Mouse (Mus musculus) left cerebral cortex, postnatal 4 days (tissue): Measurements from ENCODE around the gene Tarbp1. TPM values are rescaled to one million over a fixed set of nuclear protein-coding genes. Genes with fewer than 3 reads are reported as not detected.

Experiments
- DNase-seq: peaks from one replicate; pipeline ENCODE4 v3.0.0-alpha.2; 2022
- intact Hi-C: fragments of 180-260 bp; cut with DNase I; formaldehyde crosslinking; loops from one replicate; pipeline ENCODE4 v1.15.1; 2025
- total RNA-seq, 2 experiments: library from RNA; stranded (reverse); gene quantifications; 2 replicates each; pipeline ENCODE4 v1.2.3; 2021

Tarbp1 gene
- total RNA-seq, result 1 to 10 TPM; 4.8 to 4.9 TPM

DNA sequence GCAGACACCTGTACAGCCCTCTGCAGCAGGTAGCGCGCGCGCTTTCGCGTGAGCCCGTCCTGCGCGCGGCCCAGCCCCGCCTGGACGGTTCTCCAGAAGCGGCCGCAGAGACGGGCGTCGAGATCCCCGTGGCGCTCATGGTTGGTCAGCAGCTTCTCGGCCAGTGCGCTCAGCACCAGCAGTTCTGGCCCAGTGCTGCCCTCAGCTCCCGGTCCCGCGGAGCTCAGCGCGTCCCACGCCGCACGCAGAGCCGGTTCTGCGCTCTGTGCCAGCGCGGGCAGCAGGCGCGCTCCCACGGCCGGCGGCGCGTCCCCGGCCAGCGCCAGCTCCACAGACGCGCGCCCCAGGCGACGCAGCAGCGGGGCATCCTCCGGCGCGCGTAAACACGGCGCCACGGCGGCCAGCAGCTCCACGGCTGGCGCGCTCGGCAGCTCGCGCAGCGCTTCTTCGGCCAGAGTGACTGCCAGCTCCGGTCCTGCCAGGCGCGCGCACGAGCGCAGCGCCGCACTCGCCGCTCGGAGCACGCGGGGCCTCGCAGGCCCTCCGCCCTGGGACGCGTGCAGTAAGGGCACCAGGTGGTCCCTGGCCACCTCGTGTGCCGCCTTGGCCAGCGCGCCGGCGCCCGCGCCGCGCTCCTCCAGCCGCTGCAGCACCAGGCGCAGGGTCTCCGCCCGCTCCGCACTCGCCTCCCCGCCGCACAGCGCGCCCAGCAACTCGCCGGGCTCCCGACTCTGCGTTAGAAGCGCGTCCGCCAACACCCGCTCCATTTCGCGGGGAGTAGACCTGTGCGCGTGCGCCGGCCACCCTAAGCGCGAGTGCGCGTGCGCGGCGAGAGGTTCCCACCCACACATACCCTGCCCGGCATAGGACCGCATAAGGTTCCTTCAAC, at the start of gene Tarbp1:
Gene Tarbp1, minus strand, starts transcription at position 767 of the 889 bp plus-strand sequence.
- DNase-seq, result peak; percentile 95
- intact Hi-C loops, result loop anchor here (10.0 kb wide), 1 partner anchor 520 kb away; no protein-coding TSS in a partner anchor

- peak; percentile 81 for DNase-seq
- intact Hi-C loops, result loop anchor here (5.0 to 10.0 kb wide), 2 partner anchors 63 to 230 kb away; no protein-coding TSS in a partner anchor
Measured at GRCm38 (mm10) chr8:126524233-126524985, 49.5 kb upstream of the Tarbp1 start.

GRCm38 (mm10) chr8:126523060-126523574, 48.3 kb upstream of the Tarbp1 start:
- no peak for DNase-seq
- intact Hi-C loops, result loop anchor here (5.0 to 10.0 kb wide), 2 partner anchors 64 to 232 kb away; no protein-coding TSS in a partner anchor

DNA sequence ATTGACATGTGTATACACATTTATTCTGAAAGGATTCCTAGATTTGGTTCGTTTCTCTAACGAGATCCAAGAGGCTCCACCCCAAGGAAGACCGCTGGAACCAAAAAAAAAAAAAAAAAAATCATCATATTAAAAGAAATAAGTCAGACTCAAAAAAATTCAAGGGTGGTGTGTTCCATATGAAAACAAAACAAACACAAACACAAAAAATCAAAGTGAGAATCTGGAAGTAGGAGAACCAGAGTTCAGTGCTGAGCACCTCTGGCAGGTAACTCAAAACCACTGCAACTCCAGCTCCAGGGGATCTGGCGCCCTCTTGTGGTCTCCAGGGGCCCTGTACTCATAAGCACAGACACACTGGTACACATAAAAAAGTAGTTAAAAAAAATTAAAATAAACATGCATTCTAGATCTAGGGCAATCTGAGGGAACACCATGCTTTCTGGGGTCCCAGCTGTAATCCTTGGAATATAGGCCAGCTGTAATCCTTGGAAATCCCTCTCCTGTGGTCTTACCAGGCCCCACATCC, 44.6 kb upstream of the Tarbp1 start:
- intact Hi-C loops, result no loop called here

GRCm38 (mm10) chr8:126516620-126517577, 42.0 kb upstream of the Tarbp1 start:
- intact Hi-C loops, result no loop called here
- DNase-seq, result peak; percentile 92

More for the DNA sequence above, 44.6 kb upstream of the Tarbp1 start:
- no peak for DNase-seq

DNA sequence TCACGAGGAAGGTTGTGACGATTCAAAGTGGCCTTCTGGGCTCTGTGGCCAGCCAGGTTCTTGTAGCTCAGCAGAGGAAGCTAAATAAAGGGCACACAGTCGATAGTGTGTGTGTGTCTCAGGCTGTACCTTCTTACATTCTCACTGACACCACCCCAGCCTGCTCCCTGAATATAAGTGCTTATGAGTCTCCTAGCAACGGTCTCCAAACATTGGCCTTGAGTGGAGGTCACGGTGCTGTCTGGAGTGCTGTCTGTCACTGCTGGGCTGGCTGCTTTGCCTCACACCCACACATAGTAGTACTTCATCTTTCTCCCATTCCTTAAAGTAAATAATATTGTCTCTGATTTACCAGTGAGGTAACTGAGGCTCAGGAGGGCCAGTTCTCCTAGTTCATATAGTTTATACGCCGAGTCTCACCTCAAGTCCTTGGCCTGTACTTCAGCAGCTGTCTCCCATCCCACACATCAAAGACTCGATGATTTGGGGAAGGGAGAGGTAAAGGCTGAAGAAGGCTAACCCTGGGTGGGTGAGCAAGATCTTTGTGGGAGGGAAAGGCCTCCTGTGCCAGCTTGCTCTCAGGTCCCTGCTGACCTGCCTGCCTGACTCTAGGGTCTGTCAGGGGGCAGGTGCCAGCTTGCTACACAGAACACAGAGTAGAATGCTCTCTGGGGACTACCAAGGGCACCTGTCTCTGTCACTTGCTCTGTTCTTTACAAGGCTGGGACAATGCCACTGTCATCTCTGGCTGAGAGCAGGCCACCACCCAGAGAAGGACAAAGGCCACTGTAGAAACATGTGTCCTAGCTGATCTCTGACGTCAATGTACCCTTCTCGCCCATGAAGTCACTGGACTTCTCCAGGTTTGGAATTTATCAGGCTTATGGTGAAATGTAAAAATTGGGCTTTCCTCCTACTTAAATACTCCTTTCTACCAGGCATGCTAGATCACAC, 39.4 kb upstream of the Tarbp1 start:
- intact Hi-C loops, result no loop called here
- no peak for DNase-seq

DNA sequence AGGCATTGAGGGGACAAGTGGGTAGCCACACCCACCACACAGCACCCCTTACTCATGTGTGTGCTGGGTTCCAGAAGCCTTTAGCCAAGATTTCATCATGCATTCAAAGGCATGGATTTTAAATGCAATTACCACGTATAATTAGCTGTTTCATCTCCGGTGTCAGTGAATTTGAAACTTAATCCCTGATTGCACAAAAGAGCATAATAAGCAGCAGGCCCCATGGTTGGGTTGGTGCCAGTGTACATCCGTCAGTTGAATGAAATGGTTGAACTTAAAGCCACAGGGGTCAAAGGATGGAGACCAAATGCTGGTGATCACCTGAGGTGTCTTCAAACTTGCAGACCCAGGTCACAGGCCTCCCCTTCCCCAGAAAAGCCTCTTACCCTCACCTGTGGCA, 36.0 kb upstream of the Tarbp1 start:
- intact Hi-C loops, result no loop called here
- DNase-seq, result no peak

GRCm38 (mm10) chr8:126509635-126510034, 34.8 kb upstream of the Tarbp1 start:
- no peak for DNase-seq
- intact Hi-C loops, result loop anchor here (10.0 kb wide), 1 partner anchor 235 kb away; no protein-coding TSS in a partner anchor

DNA sequence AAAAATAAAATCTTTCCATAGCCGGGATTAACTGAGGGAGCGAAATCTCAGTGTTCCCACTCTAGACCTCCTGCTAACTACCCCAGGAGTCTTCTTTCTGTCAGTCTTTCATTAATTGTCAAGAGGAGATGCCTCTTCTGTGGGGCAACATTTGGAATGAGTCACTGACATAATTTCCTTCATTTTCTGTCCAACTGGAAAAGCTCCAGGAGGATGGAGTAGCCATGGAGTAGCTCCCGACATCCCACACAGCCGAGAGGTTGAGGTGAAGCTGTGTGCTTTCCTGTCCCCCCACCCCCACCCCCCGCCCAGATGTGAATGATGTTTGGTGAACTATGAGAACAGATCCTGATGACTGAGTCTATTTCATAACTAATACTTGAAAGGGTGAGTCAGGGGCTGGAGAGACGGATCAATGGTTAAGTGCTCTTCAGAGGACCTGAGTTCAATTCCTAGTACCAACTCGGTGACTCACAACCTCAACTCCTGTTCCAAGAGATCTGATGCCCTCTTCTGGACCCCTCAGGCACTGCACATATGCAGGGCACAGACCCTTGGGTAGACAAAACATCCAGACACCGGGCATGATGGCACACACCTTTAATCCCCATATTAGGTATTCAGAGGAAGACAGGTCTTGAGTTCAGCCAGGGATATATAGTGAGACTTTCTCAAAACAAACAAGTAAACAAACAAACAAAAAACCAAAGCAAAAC, 34.2 kb upstream of the Tarbp1 start:
- intact Hi-C loops, result loop anchor here (10.0 kb wide), 1 partner anchor 236 kb away; no protein-coding TSS in a partner anchor
- DNase-seq, result no peak

DNA sequence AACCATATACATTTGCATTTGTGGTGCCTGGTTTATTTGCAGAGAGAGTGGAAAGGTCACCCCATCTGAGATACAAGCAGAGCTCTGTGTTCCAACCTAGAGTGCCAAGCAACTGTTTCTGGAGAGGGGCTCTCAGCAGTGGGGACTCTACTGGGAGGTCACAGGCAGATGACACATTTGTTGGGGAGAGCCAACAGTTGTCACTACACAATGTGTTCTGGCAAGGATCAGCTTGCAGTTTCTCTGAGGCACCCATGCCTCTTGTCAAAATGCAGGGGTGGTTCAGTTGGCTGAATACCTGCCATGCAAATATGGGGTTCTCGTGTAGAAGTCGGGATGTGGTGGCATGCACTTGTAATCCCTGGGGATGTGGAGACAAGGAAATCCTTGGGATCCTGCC, 33.4 kb upstream of the Tarbp1 start:
- DNase-seq, result no peak
- intact Hi-C loops, result loop anchor here (10.0 kb wide), 1 partner anchor 237 kb away; no protein-coding TSS in a partner anchor

GRCm38 (mm10) chr8:126504492-126505182, 29.8 kb upstream of the Tarbp1 start:
- intact Hi-C loops, result loop anchor here (10.0 kb wide), 1 partner anchor 240 kb away; no protein-coding TSS in a partner anchor
- no peak for DNase-seq

DNA sequence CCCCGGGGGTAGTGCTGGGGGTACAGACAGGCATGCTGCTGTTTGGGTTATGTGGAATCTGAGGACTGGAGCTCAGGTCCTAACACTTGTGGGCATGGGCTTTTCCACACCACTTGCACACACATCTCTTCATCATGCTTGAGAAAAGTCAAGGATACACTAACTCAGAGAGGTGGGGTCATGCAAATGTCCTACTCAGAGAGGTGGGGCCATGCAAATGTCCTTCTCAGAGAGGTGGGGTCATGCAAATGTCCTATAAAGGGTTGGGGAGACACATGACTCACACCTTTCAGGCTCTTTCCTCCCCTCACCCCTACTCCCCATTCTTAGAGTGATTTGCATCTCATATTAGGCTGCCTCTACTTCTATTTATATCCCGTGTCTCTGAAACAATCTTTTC, 27.9 kb upstream of the Tarbp1 start:
- DNase-seq, result no peak
- intact Hi-C loops, result loop anchor here (10.0 kb wide), 1 partner anchor 242 kb away; no protein-coding TSS in a partner anchor

- DNase-seq, result no peak
- intact Hi-C loops, result loop anchor here (2.0 kb wide), 1 partner anchor 89 kb away; no protein-coding TSS in a partner anchor
Measured at GRCm38 (mm10) chr8:126499371-126499770, 24.5 kb upstream of the Tarbp1 start.

DNA sequence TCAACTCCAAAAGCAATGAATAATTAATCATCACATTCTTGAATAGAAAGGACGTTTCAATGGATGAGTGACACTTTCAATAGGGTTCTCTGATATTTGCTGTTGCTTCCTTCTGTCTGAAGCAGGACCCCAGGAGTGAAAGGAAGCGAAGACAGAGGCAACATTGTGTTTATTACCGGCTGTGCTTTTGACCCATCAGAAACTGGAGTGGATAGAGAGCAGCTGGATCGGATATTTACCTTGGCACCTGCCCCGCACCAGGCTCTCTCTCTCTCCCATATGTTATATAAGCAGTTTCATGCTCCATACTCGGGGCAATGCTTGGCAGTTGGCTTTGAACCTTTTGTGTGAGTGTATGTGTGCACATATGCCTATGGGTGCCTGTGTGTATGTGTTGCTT, 23.6 kb upstream of the Tarbp1 start:
- intact Hi-C loops, result loop anchor here (2.0 kb wide), 1 partner anchor 90 kb away; no protein-coding TSS in a partner anchor
- DNase-seq, result no peak

DNA sequence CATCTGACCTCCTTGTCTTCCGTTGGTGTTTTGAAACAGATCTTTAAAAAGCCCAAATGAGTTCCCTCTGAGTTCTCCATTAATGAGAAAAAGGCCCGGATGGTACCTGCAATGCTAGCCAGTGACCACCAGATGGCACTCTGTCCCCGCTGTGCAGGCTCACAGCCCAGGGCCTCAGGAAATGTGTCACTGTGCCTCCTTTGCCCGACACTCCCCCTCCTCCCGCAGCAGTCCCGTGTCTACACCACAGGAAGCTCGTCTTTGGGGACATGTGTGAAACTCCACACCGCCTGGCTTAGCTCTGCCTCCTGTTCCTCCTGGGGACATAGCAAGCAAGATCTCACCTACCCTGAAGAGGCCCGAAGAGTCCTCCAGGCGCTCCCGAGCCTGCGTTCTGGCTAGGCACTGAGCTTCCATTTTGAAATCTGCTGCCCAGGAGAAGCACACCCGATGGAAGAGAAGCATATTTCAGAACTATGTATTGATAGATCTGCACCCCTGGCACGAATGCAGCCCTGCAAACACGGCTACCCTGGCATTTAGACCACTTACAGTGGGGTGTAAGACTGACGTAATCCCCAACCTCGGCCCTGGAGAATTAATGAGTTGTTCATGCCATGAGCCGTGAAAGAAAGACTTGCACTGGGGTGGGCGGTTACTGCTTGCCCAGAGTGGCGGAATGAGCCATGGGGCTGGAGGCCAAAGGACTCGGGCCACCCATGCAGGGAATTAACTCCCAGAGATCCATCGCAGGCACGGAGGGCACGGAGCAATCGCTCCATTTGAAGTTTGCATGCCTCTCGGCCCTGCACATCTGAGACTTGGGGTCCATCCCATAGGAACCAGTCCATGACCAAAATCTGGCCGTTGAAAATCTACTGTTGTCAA, 22.9 kb upstream of the Tarbp1 start:
- DNase-seq, result peak; percentile 87
- intact Hi-C loops, result loop anchor here (2.0 kb wide), 2 partner anchors 91 to 423 kb away; no protein-coding TSS in a partner anchor

- intact Hi-C loops, result loop anchor here (2.0 kb wide), 1 partner anchor 424 kb away; no protein-coding TSS in a partner anchor
- DNase-seq, result no peak
Measured at GRCm38 (mm10) chr8:126496915-126497314, 22.1 kb upstream of the Tarbp1 start.
